Mouse (Mus musculus) intestine, embryonic 16.5 days (tissue): ENCODE results near the gene Tanc1. TPM values are rescaled to one million over a fixed set of nuclear protein-coding genes. Genes with fewer than 3 reads are reported as not detected.

ENCODE experiments used
- ATAC-seq: fragments of 200-750 bp; cut with Nextera tagmentation; 2 replicates; pipeline ENCODE4 v1.8.0; 2017; ENCODE audit warnings: moderate TSS enrichment, moderate library complexity
- H3K27ac ChIP-seq: fragments of 300-500 bp; sonication (generic); 2 replicates; pipeline ENCODE4 v1.5.1; 2014; ENCODE audit warnings: mild to moderate bottlenecking, low read length
- H3K27me3 ChIP-seq: fragments of 300-500 bp; sonication (generic); replicated peaks from 2 replicates; pipeline ENCODE4 v1.6.1; 2014; ENCODE audit warnings: low read length, control low read depth, mixed read lengths; ENCODE audit not compliant: control insufficient read depth, insufficient read depth
- H3K36me3 ChIP-seq: fragments of 300-500 bp; sonication (generic); 2 replicates; pipeline ENCODE4 v1.6.1; 2014; ENCODE audit warnings: low read length, control low read depth; ENCODE audit not compliant: control insufficient read depth, insufficient read depth
- H3K4me1 ChIP-seq: fragments of 300-500 bp; sonication (generic); 2 replicates; pipeline ENCODE4 v1.6.1; 2014; ENCODE audit warnings: low read length, control low read depth, mixed read lengths; ENCODE audit not compliant: control insufficient read depth, insufficient read depth
- H3K4me2 ChIP-seq: fragments of 300-500 bp; sonication (generic); 2 replicates; pipeline ENCODE4 v1.6.1; 2014; ENCODE audit warnings: low read depth, low read length, control low read depth
- H3K4me3 ChIP-seq: fragments of 300-500 bp; sonication (generic); 2 replicates; pipeline ENCODE4 v1.5.1; 2014; ENCODE audit warnings: mild to moderate bottlenecking, low read length
- H3K9ac ChIP-seq: fragments of 300-500 bp; sonication (generic); 2 replicates; pipeline ENCODE4 v1.6.1; 2014; ENCODE audit warnings: low read depth, low read length
- H3K9me3 ChIP-seq: fragments of 300-500 bp; sonication (generic); 2 replicates; pipeline ENCODE4 v1.6.1; 2016; ENCODE audit warnings: low read length, control low read depth; ENCODE audit not compliant: control insufficient read depth
- WGBS: fragments of 180-500 bp; shearing (Covaris S2); extraction: QIAGEN DNeasy Blood & Tissue Kit; methylation state at CpG from one replicate; pipeline ENCODE4 v1.1.7; 2014; 5-methylcytosine and 5-hydroxymethylcytosine counted together
- polyA plus RNA-seq: library from polyadenylated mRNA; unstranded; fragments of >200 nt; fragmentation: Nextera tagmentation; extraction: Ambion mirVana; gene quantifications from 2 replicates; pipeline ENCODE4 v1.2.1, GENCODE M21; 2015

Gene Tanc1
- polyA plus RNA-seq, 1 experiment from 2014 or later, result 20.8 TPM

- no peak overlapping the region for H3K27ac ChIP-seq
- ATAC-seq, result no peak
- H3K4me2 ChIP-seq, result no peak overlapping the region
- H3K36me3 ChIP-seq, result no peaks in the 10 kb centered on the region
- WGBS, result 82% methylated on average over 6 of the region's 6 CpGs
- H3K9ac ChIP-seq, result no peak overlapping the region
- H3K4me3 ChIP-seq, result no peak overlapping the region
- H3K9me3 ChIP-seq, result no peaks in the 10 kb centered on the region
- no peaks in the 10 kb centered on the region for H3K27me3 ChIP-seq
- no peaks in the 10 kb centered on the region for H3K4me1 ChIP-seq
These were observed 277.9 kb downstream of the Tanc1 start for GRCm38 (mm10) chr2:59889699-59890098.

Other genes with a start within 250 kb of the Tanc1 start
- not detected in 2 replicates for gene Dapl1, start 127.4 kb upstream of the Tanc1 start, polyA plus RNA-seq